Mouse (Mus musculus): ENCODE data around the gene Xrcc3.

DNA sequence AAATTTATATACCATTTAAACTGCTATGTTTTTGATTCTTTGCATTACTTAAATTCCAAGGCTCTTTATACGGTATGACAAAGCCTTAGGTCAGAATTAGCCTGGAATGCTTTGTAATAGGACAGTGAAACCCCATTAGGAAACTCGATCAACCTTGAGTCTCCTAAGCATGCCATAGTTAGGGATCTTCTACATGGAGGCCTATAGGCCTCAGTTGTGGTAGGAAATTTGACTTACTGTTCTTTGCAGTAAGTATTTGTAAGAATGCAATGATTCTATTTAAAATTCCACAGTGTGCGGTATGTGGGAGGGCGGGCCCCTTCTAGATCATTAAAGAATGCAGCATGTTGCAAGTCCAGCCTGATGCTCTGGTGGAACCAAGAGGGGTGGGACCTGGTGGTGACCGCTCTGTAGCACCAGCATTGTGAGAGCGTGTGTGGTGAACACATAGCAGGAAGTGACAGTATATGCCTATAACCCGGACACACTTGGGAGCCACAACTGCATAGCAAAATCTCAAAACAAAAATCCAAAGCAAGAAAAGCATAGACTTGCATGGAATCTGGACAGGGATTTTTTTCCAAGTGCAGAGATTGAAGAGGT is 53.3 kb downstream of the Xrcc3 start:
- TF ChIP-seq CTCF (conservative IDR thresholded peaks at IDR 0.05; ENCODE audit: insufficient read depth, insufficient read length, low read depth, low read length) (no peak), POLR2A (IDR thresholded peaks at IDR 0.05; ENCODE audit: low read depth, low read length) (no peak)
